Mouse (Mus musculus) kidney, postnatal 25 days (tissue): ENCODE data around the gene Ascc1.
A peak's percentile ranks its signal among the peaks of the same experiment; 100 is the strongest.

Experiments used
- DNase-seq, 2 experiments: peaks; one replicate each; pipeline ENCODE4 v3.0.0; 2021; ENCODE audit warnings: mixed read lengths in 2 of 2

Ascc1 gene

DNA sequence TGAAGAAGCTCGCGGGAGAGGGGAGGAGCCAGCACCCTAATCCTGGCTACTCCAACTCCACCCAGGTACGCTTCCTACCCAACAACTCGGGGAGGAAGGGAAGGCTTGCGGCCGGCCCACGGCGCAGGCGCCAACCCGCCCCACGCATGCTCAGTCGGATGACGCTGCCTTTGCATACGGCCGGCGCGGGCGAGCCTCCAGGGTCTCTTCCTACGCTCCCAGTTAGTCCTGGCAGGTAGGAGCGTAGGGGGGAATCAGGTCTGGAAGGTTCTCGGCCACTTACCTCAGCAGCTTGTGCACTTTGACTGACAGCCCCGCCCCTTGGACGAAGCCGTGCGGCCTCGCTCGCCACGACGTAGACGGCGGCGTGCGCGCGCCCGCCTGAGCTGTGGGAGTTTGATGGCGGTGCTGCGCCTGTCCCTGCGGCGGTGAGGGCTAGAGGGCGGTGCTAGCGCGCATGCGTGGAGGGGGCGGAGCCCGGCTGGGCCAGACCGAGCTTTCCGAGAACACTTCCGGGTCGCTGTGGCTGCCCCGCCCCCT lies at the start of gene Ascc1, which contains the start of gene Anapc16:
Gene Ascc1 (plus strand): TSS at position 133 of the 540 bp plus-strand sequence.
Gene Anapc16 (minus strand): TSS at position 463 of the 540 bp plus-strand sequence.
- DNase-seq, result peak; percentile 95 to 98

DNA sequence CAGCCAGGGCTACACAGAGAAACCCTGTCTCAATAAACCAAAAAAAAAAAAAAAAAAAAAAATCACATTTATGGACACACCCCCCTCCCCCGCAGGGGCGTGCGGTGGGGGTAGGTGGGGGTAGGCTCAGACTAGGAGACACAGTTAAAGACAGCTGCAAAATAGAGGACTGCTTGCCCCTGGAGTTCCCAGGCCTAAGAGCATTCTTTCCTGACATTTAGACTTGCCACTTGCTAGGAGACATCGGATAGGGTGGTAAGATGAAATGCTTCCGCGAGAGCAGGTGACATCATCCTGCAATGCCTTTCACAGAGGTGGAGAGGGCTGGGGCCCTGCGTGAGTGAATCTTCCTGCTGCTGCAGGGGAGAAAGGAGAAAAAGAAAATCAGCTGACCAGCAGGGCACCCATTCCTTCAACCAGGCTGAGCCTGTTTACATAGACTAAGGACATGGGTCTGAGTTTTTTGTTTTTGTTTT lies 49.0 kb upstream of the Ascc1 start:
- DNase-seq, result peak in 1 of 2 experiments; percentile 55

GRCm38 (mm10) chr10:59956681-59957080 lies 45.9 kb upstream of the Ascc1 start:
- DNase-seq, result no peak

DNA sequence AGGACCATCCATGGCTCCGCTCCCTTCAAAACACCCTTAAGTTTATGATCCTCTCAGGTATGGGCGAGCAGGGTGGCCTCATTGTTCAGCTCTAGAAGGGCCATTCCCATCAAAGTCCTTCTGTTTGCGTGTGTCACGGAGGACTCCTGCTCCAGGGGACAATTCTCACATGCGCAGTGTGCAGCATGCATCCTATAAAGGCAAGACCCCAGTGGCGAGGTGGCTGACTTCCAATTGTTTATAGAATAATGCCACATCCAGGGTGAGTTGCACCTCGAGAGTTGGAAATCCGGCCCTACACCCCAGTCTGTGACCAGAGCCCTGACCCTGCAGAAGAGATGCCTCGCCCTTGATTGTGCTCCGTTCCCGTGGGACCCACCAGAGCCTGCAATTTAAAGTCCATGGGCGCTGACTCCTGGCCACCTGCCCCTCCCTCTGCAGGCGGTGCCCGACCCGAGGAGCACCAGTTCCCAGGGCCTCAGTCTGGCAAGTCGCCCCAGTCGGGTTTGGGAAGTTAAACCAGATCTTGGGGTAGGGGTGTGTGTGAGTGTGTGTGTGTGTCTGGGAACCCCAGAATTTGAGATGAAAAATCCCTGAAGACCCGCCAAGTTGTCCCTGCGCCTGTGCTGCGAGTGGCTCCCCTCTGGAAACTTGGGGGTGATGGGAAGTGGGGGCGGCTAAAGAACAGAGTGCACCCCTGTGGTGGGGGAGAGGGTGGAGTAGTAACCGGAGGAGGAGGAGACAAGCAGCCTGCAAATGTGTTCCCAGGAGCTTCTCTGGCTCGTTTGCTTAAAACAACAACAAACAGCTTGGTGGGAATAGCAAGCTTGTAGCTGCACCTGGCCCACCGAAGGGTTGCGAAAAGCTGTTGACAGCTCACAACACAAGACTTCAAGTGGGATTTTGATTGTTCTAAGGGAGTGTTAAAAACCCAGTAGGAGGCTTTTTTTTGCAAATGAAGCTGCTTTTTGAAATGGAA lies 45.1 kb upstream of the Ascc1 start:
- DNase-seq, result peak; percentile 35 to 59

DNA sequence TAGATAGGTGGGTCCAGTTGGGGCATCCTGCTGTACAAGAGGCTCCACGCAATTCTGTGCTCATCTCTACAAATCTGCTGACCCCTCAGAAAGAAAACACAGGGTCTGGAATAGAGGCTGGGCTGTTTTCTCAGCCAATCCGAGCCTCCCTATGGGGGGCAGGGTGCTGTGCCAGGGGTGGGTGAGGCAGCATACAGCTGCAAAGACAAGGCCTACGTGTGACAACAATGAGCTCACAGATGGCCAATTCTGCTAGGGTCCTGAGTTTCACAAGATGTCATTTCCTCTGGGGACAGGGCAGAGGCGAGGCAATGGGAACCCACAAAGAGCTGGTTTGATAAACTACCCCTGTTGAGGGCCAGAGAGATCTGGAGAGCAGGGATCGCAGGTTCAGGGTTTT lies 44.1 kb upstream of the Ascc1 start:
- no peak for DNase-seq

DNA sequence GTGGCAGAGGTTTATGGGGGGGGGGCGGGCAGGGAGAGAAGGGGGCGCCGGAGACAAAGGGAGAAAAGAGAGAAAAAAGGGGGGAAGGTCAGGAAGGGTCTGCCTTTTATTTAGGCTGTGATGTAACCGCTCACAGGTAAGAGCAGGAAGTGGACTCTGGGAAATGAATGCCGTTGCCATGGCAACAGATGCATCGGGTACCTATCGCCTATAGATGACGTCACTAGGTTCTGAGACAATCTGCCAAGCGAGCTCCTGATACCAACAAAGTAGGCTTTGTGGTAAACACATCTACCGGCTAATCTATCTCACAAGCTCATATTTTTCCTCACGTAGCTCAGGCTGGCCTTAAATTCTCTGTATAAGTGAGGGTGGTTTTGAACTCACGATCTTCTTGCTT lies 43.1 kb upstream of the Ascc1 start:
- no peak for DNase-seq

DNA sequence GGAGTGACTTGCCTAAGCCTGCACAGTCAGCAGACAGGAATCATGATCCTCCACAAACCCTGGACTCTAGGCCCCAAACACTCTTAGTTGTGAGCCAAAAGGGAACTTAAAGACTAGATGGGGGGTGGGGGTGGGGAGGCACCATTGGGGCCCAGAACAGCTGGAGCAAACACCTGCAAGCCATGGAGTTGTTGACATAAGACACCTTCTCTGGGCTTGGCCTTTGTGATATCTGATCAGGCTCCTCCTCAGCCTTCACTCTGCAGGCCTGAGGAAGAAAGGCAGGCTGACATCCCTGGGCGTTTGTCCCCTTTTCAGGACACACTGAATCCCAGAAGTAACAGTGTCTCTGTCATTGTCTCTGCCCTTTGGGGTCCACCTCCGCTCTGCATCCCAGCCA lies 39.0 kb upstream of the Ascc1 start:
- DNase-seq, result no peak

- DNase-seq, result peak in 1 of 2 experiments; percentile 49
Measured at GRCm38 (mm10) chr10:59964504-59965361, 37.9 kb upstream of the Ascc1 start.

DNA sequence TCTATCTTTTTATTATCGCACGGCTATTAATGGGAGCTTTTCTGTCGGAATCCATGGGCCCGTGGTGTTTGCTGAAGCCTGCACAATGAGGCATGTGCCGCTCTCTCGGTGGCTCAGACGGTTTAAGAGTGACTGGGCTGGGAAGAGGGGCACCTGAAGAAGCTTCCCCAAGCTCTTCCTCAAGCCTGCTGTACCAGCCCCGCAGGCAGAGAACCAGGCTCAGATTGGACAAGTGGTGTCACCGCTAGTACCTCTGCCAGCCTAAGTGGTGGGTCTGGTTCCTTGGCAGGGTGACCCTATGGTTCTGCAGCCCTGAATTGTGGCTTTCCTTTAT lies 37.3 kb upstream of the Ascc1 start:
- no peak for DNase-seq

GRCm38 (mm10) chr10:59965788-59966187 lies 36.8 kb upstream of the Ascc1 start:
- no peak for DNase-seq

DNA sequence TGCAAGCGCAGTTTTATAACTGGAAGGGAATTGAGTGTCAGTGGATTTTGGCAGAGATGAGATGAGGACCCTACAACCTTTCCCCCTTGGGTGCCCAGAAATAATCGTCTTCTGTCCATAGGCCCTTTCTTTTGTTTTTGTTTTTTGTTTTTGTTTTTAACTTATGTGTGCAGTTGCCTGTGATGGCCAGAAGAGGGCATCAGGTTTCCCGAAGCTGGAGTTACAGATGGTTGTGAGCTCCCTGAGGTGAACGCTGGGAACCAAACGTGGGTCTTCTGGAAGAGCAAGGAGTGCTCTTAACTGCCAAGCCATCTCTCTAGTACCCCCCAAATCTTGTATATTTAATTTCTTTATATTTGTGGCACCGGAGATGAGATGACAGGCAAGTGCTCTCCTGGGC lies 35.9 kb upstream of the Ascc1 start:
- no peak for DNase-seq

GRCm38 (mm10) chr10:59967309-59967942 lies 35.2 kb upstream of the Ascc1 start:
- peak; percentile 85 to 89 for DNase-seq

- DNase-seq, result peak; percentile 73 to 92
Measured at GRCm38 (mm10) chr10:59969821-59970449, 32.7 kb upstream of the Ascc1 start.

DNA sequence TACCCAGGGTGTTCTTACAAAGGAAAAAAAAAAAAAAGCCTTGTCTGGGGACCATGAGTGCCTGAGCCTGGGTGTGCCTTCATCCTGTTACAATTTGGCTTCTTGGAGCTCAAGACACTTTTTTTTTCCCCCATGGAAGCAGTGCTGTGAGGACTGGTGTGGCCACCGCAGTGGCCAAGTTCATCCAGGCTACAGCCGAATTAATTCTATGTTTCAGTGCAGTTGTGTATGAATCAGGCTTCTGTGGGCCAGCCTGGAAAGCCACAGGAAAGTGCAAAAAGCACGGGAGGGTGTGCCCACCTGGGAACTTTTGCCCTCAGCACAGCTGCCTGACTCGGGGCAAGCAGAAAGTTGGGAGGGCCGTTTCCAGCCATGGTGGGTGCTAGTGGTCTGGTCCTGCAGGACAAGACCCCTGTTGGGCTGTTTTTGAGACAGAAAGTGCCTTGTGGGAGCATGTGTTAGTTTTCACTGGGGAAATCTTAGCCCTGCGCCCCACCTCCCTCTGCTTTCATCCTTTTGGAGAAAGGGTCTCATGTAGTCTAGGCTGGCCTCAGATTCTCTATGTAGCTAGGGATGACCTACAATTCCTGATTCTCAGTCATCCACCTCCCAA lies 32.0 kb upstream of the Ascc1 start:
- peak in 1 of 2 experiments; percentile 52 for DNase-seq

DNA sequence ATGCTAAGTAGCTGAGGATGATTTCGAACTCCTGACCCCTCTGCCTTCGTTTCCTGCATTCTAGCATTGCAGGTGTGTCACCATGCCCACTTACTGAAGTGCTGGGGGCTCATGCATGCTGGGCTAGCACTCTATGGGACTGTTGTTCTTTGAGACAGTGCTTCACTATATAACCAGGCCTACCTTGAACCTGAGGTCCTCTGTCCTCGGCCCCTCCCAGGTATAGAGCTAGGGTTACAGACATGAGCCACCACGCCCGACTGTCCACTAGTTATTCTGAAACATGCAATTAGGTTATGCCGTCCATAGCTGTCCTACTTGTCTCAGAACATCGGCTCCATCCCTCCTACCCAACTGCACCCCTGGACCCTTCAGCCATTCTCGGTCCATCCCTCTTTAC lies 30.8 kb upstream of the Ascc1 start:
- DNase-seq, result no peak

DNA sequence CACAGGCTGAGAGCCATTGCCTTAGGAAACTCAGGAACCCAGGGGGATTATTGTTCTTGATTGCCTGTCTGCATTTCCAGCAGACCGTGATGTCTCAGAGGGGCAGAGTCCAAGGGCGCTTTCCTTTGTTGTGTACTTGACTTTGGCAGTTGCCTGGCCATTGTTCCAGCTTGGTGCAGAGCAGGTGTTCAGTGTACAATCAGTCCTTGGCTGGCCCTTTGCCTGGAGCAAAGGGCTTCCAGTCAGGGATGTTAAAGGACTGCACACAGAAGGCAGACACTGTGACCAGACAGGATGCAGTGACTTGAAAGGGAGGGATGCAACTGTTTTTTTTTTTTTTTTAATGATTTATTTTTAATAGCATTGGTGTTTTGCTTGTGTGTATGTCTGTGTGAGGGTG lies 30.1 kb upstream of the Ascc1 start:
- DNase-seq, result peak; percentile 78 to 93

- no peak for DNase-seq
Measured at GRCm38 (mm10) chr10:59972999-59973398, 29.6 kb upstream of the Ascc1 start.

GRCm38 (mm10) chr10:59973400-59973799 lies 29.2 kb upstream of the Ascc1 start:
- no peak for DNase-seq

DNA sequence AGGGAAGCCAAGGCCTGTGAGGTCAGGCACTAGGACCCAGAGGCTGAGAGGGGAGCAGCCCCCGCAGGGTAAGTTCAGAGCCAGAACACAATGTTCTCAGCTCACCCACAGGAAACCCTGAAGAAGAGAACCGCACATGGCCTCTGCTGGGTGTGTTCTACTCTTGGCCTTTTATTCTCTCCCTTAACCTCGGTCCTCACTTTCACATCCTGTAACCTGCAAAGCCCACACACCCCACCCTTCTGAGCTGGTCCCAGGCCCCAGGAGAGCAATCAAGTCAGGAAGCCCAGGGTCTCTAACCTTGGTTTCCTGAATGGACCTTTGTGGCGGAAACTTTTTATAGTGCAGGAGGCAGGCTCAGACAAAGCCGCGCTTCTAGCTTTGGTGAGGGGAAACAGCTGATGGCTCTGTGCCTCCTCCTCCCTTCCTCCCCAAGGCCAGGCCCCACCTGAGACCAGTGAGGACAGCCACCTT lies 28.4 kb upstream of the Ascc1 start:
- peak; percentile 67 to 91 for DNase-seq

DNA sequence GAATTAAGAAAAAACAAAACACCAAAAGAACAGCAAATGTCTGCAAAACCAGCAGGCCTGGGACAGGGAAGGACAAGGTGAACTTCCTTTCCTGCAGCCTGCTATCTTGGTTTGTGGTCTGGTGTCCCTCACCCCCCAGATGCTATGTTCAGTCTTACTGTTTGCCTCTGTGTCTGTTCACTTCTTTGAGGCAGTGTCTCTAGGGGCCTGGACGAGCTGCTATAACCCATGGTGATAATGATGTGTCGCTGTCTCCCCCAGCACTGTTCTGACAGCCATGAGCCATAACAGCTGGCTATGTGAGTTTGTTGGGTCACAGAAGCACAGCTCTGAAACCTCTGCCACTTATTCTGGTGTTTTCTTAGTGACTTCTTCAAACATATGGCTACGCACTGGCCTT lies 27.8 kb upstream of the Ascc1 start:
- DNase-seq, result peak; percentile 34 to 63

- no peak for DNase-seq
Measured at GRCm38 (mm10) chr10:59977141-59977540, 25.5 kb upstream of the Ascc1 start.
